Mouse (Mus musculus): ENCODE measurements around the gene H2-Q1. TPM values are rescaled to one million over a fixed set of nuclear protein-coding genes. Genes with fewer than 3 reads are reported as not detected.
"Not testable (repeated sequence)": the region's sequence is repeated elsewhere in the genome, so short reads cannot be mapped to it uniquely, and the experiment has no call there.

Gene H2-Q1
- polyA plus RNA-seq, 1 experiment from 2014 or later, result 0.27 TPM

- H3K4me1 ChIP-seq (replicated peaks; ENCODE audit: control insufficient read depth, insufficient read depth, low read length); H3K4me3 ChIP-seq (replicated peaks; ENCODE audit: low read length); DNase-seq (ENCODE audit: low spot score); H3K36me3 ChIP-seq (replicated peaks; ENCODE audit: control insufficient read depth, insufficient read depth); H3K9ac ChIP-seq; H3K27me3 ChIP-seq (ENCODE audit: control insufficient read depth, insufficient read depth, low read length); H3K27ac ChIP-seq; ATAC-seq (ENCODE audit: low FRiP score); H3K9me3 ChIP-seq (ENCODE audit: control insufficient read depth, low read length); H3K4me2 ChIP-seq (replicated peaks): not testable (repeated sequence)
- WGBS, result 63% methylated on average over 3 of the region's 3 CpGs
Observed at GRCm38 (mm10) chr17:35329714-35330113, 9.5 kb downstream of the H2-Q1 start.

- not testable (repeated sequence) for H3K27me3 ChIP-seq (ENCODE audit: control insufficient read depth, insufficient read depth, low read length); H3K9ac ChIP-seq; H3K27ac ChIP-seq; H3K36me3 ChIP-seq (replicated peaks; ENCODE audit: control insufficient read depth, insufficient read depth); DNase-seq (ENCODE audit: low spot score); H3K4me1 ChIP-seq (replicated peaks; ENCODE audit: control insufficient read depth, insufficient read depth, low read length); ATAC-seq (ENCODE audit: low FRiP score); H3K4me3 ChIP-seq (replicated peaks; ENCODE audit: low read length); H3K9me3 ChIP-seq (ENCODE audit: control insufficient read depth, low read length); H3K4me2 ChIP-seq (replicated peaks)
- 82% methylated on average over 6 of the region's 6 CpGs for whole genome bisulfite sequencing
Observed at GRCm38 (mm10) chr17:35331546-35331945, 11.3 kb downstream of the H2-Q1 start.

- no peaks in the 10 kb centered on the region for H3K9me3 ChIP-seq (ENCODE audit: control insufficient read depth, low read length)
- no peaks in the 10 kb centered on the region for H3K36me3 ChIP-seq (replicated peaks; ENCODE audit: control insufficient read depth, insufficient read depth)
- peaks cover 47% of the 10 kb centered on the region for H3K27me3 ChIP-seq (ENCODE audit: control insufficient read depth, insufficient read depth, low read length)
- no peak within 1 kb of the TSS for H3K27ac ChIP-seq
- DNase-seq (ENCODE audit: low spot score), result peak; percentile 33
- peaks cover 9% of the 10 kb centered on the region; the same call in 1 of the 2 replicates for H3K4me1 ChIP-seq (replicated peaks; ENCODE audit: control insufficient read depth, insufficient read depth, low read length)
- peak within 1 kb of the TSS; percentile 42 for H3K4me3 ChIP-seq (replicated peaks; ENCODE audit: low read length)
- ATAC-seq (ENCODE audit: low FRiP score), result no peak
- WGBS, result under 1% methylated on average over 40 of the region's 40 CpGs
- peak within 1 kb of the TSS; percentile 58 for H3K9ac ChIP-seq
- peak within 1 kb of the TSS; percentile 85 for H3K4me2 ChIP-seq (replicated peaks)
Observed at GRCm38 (mm10) chr17:35342071-35342671, 22.0 kb downstream of the H2-Q1 start, which contains the start of gene H2-Q2. Gene H2-Q2, plus strand, starts transcription at chr17:35342242.

- peaks cover 47% of the 10 kb centered on the region for H3K27me3 ChIP-seq (ENCODE audit: control insufficient read depth, insufficient read depth, low read length)
- DNase-seq (ENCODE audit: low spot score) (no peak), ATAC-seq (ENCODE audit: low FRiP score) (no peak)
- peak overlapping the region; percentile 85 for H3K4me2 ChIP-seq (replicated peaks)
- WGBS, result 4% methylated on average over 39 of the region's 46 CpGs
- H3K4me3 ChIP-seq (replicated peaks; ENCODE audit: low read length), result peak overlapping the region; percentile 42
- no peaks in the 10 kb centered on the region for H3K36me3 ChIP-seq (replicated peaks; ENCODE audit: control insufficient read depth, insufficient read depth)
- H3K4me1 ChIP-seq (replicated peaks; ENCODE audit: control insufficient read depth, insufficient read depth, low read length), result peaks cover 9% of the 10 kb centered on the region; the same call in 1 of the 2 replicates
- peak overlapping the region; percentile 58 for H3K9ac ChIP-seq
- no peaks in the 10 kb centered on the region for H3K9me3 ChIP-seq (ENCODE audit: control insufficient read depth, low read length)
- H3K27ac ChIP-seq, result no peak overlapping the region
Observed at GRCm38 (mm10) chr17:35342711-35343476, 22.7 kb downstream of the H2-Q1 start.

- H3K4me3 ChIP-seq (replicated peaks; ENCODE audit: low read length); H3K9ac ChIP-seq; DNase-seq (ENCODE audit: low spot score); H3K27ac ChIP-seq; H3K4me1 ChIP-seq (replicated peaks; ENCODE audit: control insufficient read depth, insufficient read depth, low read length); ATAC-seq (ENCODE audit: low FRiP score); H3K36me3 ChIP-seq (replicated peaks; ENCODE audit: control insufficient read depth, insufficient read depth); H3K4me2 ChIP-seq (replicated peaks); H3K9me3 ChIP-seq (ENCODE audit: control insufficient read depth, low read length): not testable (repeated sequence)
- H3K27me3 ChIP-seq (ENCODE audit: control insufficient read depth, insufficient read depth, low read length), result peaks cover 18% of the 10 kb centered on the region
Observed at GRCm38 (mm10) chr17:35347659-35348058, 27.5 kb downstream of the H2-Q1 start.

GRCm38 (mm10) chr17:35353275-35353674, 33.1 kb downstream of the H2-Q1 start:
- 80% methylated on average over 6 of the region's 6 CpGs for WGBS
- H3K4me1 ChIP-seq (replicated peaks; ENCODE audit: control insufficient read depth, insufficient read depth, low read length); ATAC-seq (ENCODE audit: low FRiP score); H3K9me3 ChIP-seq (ENCODE audit: control insufficient read depth, low read length); H3K27me3 ChIP-seq (ENCODE audit: control insufficient read depth, insufficient read depth, low read length); H3K9ac ChIP-seq; H3K27ac ChIP-seq; DNase-seq (ENCODE audit: low spot score); H3K4me2 ChIP-seq (replicated peaks); H3K36me3 ChIP-seq (replicated peaks; ENCODE audit: control insufficient read depth, insufficient read depth); H3K4me3 ChIP-seq (replicated peaks; ENCODE audit: low read length): not testable (repeated sequence)

GRCm38 (mm10) chr17:35354071-35354470, 33.9 kb downstream of the H2-Q1 start:
- Histone ChIP-seq H3K4me3 (replicated peaks; ENCODE audit: low read length) (no peak overlapping the region), H3K4me1 (replicated peaks; ENCODE audit: control insufficient read depth, insufficient read depth, low read length) (no peaks in the 10 kb centered on the region; the same call in 1 of the 2 replicates), H3K27ac (no peak overlapping the region), H3K36me3 (replicated peaks; ENCODE audit: control insufficient read depth, insufficient read depth) (no peaks in the 10 kb centered on the region), H3K27me3 (ENCODE audit: control insufficient read depth, insufficient read depth, low read length) (peaks cover 6% of the 10 kb centered on the region), H3K9me3 (ENCODE audit: control insufficient read depth, low read length) (no peaks in the 10 kb centered on the region), H3K4me2 (replicated peaks) (no peak overlapping the region), H3K9ac (no peak overlapping the region)
- WGBS, result 73% methylated on average over 2 of the region's 2 CpGs
- DNase-seq (ENCODE audit: low spot score), result no peak
- ATAC-seq (ENCODE audit: low FRiP score), result no peak

DNA sequence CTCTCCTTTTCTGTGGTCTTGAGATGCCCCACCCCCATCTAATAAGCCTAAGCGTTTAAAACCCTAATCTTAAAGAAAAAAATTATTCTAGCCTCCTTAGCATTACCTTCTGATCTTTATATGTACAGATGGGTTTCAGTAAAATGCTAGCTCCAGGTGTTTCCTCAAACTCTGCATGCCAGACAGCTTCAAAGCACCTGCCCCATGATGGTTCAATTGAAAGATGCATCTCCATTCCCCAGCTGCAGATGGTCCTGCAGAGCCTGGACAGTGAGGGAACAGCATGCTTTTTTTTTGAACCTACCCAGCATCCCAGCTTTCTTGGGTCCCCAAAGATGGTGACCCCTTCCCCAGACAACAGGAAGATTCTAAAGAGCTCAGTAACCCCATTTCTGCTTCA, 36.9 kb downstream of the H2-Q1 start:
- no peak for ATAC-seq (ENCODE audit: low FRiP score)
- Histone ChIP-seq H3K4me2 (replicated peaks) (no peak overlapping the region), H3K4me1 (replicated peaks; ENCODE audit: control insufficient read depth, insufficient read depth, low read length) (peaks cover 3% of the 10 kb centered on the region; the same call in 1 of the 2 replicates), H3K9me3 (ENCODE audit: control insufficient read depth, low read length) (no peaks in the 10 kb centered on the region), H3K36me3 (replicated peaks; ENCODE audit: control insufficient read depth, insufficient read depth) (no peaks in the 10 kb centered on the region), H3K27me3 (ENCODE audit: control insufficient read depth, insufficient read depth, low read length) (peaks cover 14% of the 10 kb centered on the region), H3K4me3 (replicated peaks; ENCODE audit: low read length) (no peak overlapping the region), H3K27ac (no peak overlapping the region), H3K9ac (no peak overlapping the region)
- WGBS, result 38% methylated on average over 1 of the region's 1 CpGs
- no peak for DNase-seq (ENCODE audit: low spot score)

GRCm38 (mm10) chr17:35358763-35359469, 38.7 kb downstream of the H2-Q1 start:
- ATAC-seq (ENCODE audit: low FRiP score) (no peak), DNase-seq (ENCODE audit: low spot score) (no peak)
- no peaks in the 10 kb centered on the region for H3K36me3 ChIP-seq (replicated peaks; ENCODE audit: control insufficient read depth, insufficient read depth)
- H3K4me3 ChIP-seq (replicated peaks; ENCODE audit: low read length), result peak overlapping the region; percentile 29
- H3K27ac ChIP-seq, result no peak overlapping the region
- H3K4me2 ChIP-seq (replicated peaks), result peak overlapping the region; percentile 52
- H3K27me3 ChIP-seq (ENCODE audit: control insufficient read depth, insufficient read depth, low read length), result peaks cover 14% of the 10 kb centered on the region
- H3K9ac ChIP-seq, result peak overlapping the region; percentile 18; the same call in 1 of the 2 replicates
- H3K9me3 ChIP-seq (ENCODE audit: control insufficient read depth, low read length), result 0 out of 2 replicates have a peak, but pooled peaks cover 4% of the 10 kb centered on the region
- 8% methylated on average over 38 of the region's 38 CpGs for WGBS
- H3K4me1 ChIP-seq (replicated peaks; ENCODE audit: control insufficient read depth, insufficient read depth, low read length), result peaks cover 3% of the 10 kb centered on the region; the same call in 1 of the 2 replicates

Measured in hindbrain, embryonic 14.5 days (tissue).